Mouse (Mus musculus) 3T3-L1 (cell line): ENCODE results near the gene Gm21988.
A peak's percentile ranks its signal among the peaks of the same experiment; 100 is the strongest.

Experiments used
- DNase-seq: peaks from one replicate; pipeline ENCODE4 v3.0.0-alpha.2; 2015; ENCODE audit warnings: low read depth, low spot score

Gene Gm21988

GRCm38 (mm10) chr11:70239541-70240279, at the start of gene Gm21988, which contains the start of gene Rnasek:
Gm21988 (minus strand) TSS chr11:70239830.
Rnasek (minus strand) TSS chr11:70239842.
- DNase-seq, result peak; percentile 88

DNA sequence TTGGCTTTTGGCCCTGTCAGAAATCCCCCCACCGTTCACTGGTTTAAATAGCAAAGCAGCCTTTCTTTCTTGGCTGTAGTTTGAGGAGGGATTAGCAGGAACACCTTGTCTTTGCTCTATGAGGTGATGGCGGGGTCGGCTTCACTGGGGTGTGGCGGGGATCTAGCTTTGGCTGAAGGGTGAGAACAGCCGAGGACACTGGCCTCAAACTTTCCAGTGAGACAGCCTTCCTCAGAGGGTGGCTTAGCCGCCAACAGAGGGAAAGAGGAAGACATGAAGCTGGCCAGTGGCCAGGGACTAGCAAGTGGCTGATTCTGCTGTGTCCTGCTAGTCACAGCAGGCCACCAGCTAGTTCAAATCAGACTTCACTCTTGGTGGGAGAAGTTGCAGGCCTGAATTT, 49.6 kb upstream of the Gm21988 start:
- no peak for DNase-seq

DNA sequence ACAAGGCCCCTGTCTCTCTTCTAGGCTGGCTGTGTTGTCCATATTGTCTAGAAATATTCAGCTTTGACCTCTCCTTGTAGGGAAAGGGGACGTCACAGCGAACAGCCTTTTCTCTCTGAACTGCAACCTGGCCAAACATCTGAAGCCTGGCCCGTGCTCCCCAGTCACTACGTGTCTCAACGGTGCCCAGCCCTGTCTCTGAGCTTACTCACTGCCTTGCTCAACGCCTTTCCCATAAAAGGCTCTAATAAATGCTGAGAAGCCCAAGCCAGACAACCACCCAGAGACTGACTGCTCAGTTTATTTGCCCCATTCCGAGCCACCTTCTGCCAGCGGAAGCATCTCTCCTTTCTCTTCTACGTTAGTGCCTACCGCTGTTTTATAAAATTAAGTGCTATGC, 48.5 kb upstream of the Gm21988 start:
- no peak for DNase-seq

DNA sequence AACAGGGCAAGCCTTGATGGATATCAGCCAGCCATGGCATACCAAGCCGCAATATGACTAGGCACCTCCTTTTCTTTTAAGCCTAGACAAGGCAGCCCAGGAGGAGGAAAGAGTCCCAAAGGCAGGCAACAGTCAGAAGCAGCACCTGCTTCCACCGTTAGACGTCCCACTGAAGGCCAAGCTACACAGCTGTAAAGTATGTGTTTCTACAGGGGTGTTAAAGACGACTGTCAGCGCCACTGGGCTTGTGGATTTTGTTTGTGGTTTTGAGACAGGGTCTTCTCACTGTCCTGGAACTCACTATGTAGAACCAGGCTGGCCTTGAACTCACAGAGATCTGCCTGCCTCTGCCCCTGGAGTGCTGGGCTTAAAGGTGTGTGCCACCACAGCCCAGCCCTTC, 46.1 kb upstream of the Gm21988 start:
- DNase-seq, result no peak

DNA sequence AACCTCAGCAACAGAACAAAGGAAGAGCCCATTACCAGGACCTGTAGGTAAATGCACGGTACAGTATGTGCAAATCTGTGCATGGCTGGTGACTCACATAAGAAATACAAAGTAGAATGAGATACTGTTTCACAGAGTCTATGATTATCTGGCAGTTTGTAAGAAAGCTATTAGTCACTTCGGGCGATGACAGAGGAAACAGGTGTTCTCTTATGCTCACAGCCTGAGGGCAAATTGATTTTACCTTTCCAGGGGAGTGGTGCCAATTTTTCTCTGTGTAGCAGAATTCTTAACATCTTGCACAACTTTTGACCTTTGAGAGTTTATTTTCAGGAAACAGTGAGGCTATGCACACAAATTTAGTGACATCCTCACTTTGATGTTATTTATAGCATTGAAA, 45.1 kb upstream of the Gm21988 start:
- peak; percentile 44 for DNase-seq

- no peak for DNase-seq
Observed at GRCm38 (mm10) chr11:70283666-70284065, 44.0 kb upstream of the Gm21988 start.

DNA sequence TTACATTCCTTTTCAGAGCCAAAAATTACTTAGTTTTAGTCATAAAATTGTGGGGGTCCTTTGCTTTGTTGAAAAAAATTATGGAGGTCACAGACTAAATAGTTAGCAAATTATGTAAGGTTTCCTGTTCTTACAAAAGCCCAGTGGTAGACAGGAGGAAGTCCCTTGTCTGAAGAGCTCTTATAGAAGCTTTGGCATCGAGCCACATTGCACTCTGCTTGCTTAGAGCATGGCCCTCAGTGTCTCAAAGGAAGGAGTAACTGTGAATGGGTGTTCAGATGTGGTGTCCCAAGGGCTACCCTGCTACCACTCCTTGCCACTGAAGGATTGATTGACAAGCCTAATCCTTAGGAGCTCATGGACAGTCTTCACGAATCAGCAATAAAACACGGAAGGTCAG, 40.8 kb upstream of the Gm21988 start:
- no peak for DNase-seq

GRCm38 (mm10) chr11:70278961-70279360, 39.3 kb upstream of the Gm21988 start:
- DNase-seq, result no peak

- peak; percentile 9 for DNase-seq
Observed at GRCm38 (mm10) chr11:70271641-70272040, 32.0 kb upstream of the Gm21988 start.

GRCm38 (mm10) chr11:70266405-70266804, 26.8 kb upstream of the Gm21988 start:
- DNase-seq, result no peak

DNA sequence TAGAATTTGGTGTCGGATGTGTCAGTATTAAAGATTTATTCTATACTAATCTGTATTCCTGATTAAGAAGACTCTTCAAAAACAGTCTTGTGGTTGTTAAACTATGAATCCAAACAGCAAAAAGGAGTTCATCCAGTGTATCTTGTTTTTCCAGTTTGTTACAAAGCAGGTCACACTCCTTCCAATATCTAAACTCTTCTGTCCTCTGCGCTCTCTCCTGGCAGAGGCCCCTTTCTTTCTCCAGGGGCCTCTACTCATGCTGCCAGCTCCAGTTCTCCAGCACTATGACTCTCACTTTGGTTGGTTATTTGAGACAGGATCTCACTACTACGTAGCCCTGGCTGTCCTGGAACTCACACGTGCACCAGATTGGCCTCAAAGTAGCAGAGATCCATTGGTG, 26.2 kb upstream of the Gm21988 start:
- no peak for DNase-seq

DNA sequence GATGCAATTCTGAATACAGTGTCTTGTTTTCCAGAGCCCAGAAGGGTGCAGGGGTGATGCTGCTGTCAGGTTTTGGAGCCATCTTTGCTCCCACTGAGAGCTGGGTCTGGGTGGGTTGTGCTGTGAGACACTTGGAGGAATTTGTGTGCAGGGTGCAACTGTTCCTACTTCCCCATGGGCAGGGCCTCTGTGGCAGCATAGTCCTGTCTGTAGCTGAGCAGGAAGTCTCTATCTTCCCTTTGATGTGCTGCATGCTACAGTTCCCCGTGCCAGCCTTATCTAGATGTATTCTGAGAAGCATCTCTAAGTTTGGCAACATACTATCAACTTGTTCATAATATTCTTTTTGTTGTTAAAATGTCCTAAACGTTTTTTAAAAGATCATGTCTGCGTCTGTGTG, 25.6 kb upstream of the Gm21988 start:
- no peak for DNase-seq

- DNase-seq, result peak; percentile 63
Observed at GRCm38 (mm10) chr11:70259035-70259434, 19.4 kb upstream of the Gm21988 start.

- DNase-seq, result no peak
Observed at GRCm38 (mm10) chr11:70254931-70255531, 15.4 kb upstream of the Gm21988 start, which contains the start of gene Alox12. Alox12 (minus strand) TSS chr11:70255353.

- no peak for DNase-seq
Observed at GRCm38 (mm10) chr11:70254337-70254736, 14.7 kb upstream of the Gm21988 start.

DNA sequence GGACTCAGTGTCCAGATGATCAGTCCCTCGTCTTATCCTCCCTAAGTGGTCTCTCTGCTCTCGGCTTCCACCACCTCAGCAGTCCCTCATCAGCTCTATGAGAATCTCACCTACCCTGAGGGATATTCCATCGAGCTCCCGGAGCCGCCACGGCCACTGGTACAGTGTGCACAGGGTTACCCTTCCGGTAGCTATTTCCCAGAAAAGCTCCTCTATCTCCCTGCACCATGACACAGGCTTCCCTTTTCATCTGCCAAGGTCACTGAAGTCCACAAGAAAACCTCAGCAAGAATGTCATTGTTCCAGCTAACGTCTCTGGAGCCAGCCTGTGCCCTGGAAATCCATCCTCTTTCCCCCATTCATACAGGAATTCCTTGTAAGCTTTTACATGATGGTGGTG, 12.2 kb upstream of the Gm21988 start:
- DNase-seq, result no peak

DNA sequence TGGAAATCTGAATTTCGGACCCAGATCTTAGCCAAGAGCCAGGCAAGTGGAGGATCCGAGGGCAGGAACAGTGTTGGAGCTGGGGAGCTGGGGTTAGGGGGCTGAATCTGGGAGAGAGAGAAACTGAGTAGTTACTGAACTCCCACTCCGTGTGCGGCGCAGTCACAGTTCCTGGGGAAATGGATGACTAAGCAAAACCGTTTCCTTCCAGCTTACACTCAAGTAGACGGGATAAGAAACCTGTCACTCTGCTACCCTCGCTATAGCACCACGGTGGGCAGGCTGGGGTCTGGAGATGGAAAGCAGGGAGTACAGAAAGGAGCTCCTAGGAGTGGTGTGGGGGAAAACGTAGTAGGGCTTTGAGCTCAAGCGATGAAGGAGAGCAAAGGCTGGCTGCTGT, 10.5 kb upstream of the Gm21988 start:
- no peak for DNase-seq

DNA sequence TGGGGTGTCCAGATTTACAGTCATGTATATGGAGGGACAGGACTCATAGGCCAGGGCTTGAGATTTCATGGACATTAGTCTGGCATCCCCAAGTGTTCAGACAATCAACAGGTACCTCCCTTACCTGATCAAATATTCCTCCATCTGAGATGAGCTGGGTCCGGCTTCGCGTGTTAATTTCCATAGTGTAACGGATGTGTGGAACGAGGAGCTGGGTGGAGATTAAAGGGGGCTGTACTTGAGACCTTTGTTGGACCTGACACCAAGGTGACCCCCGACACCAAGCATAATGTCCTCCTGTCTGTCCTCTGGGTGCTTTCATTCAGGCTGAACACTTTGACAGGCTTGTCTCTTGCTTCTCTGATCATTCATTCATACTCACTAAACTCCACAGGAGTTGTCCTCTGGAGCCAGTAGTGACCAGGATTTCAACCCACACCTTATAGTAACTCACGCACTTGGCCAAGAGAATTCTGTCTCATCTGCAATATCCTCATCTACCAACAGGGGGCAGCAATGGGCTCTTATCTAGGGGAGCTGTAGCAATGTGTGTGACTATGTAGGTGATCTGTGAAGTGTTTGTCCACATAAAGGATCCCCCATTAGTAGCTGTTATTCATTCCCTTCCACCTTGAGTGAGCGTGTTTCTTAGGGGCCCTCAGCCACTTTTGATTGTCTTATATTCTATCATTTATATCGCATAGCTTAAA, 7.7 kb upstream of the Gm21988 start:
- DNase-seq, result peak; percentile 83

DNA sequence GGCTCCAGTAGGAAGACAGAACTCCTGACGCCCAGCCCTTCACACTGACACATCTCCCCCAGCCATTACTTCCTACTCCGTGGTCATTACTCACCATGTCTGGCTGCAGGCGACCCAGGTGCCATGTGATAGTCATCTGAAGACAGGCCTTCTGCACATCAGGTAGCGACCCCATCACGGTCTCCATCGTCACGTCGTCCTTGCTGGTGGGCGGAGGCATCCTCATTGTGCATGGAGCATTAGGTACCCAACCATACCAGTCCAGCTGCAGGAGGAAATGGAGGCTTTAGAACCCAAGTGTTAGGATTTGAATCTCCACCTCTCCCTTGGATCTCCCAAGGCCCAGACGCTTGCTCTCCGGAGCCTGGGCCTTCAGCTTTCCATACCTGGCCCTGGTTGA, 3.0 kb upstream of the Gm21988 start:
- DNase-seq, result no peak

DNA sequence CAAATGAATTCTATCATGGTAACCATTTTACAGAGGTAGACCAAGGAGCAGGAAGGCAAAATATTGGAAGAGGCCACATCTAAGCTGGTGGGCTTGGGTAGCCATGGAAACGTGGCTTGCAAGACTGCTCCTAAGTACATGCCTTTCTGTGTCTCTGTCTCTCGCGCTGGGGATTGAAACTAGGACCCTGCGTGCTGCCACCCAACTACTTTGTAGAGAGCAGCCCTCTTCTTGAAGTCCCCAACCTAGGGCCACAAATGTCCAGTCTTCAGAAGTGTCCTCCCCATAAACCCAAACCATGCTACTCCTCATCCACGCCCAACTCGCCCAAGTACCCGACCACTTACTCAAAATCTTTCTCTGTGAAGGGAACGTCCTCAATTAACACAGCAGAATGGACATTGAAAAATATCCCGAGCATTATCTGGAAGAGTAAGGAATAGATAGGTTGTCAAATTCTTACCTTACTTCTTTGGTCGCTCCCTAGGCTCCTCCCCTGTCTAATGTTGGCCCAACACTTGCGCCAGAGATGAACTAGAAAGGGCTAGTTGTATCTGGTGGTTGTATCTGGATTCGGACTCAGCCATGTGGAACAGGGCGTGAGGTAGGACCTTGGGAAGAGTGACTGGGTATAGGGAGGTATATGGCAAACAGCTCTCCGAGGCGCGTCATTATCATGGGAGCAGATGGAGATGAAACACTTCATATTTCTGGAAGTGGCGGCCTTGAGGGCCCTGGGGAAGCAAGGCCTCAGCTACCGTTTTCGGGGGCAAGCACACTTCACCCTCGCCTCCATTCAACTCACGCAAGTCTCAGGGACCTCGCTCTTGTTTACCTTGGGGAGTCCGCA, 814 bp downstream of the Gm21988 start:
- DNase-seq, result peak; percentile 58

GRCm38 (mm10) chr11:70237457-70238167, 2.0 kb downstream of the Gm21988 start, which contains the start of gene 0610010K14Rik:
0610010K14Rik (minus strand) TSS chr11:70237914.
- peak; percentile 94 for DNase-seq
